Mouse (Mus musculus): ENCODE measurements around the gene Tnfrsf17.
A peak's percentile ranks its signal among the peaks of the same experiment; 100 is the strongest.
"Not testable (repeated sequence)": the region's sequence is repeated elsewhere in the genome, so short reads cannot be mapped to it uniquely, and the experiment has no call there.

The Tnfrsf17 gene

DNA sequence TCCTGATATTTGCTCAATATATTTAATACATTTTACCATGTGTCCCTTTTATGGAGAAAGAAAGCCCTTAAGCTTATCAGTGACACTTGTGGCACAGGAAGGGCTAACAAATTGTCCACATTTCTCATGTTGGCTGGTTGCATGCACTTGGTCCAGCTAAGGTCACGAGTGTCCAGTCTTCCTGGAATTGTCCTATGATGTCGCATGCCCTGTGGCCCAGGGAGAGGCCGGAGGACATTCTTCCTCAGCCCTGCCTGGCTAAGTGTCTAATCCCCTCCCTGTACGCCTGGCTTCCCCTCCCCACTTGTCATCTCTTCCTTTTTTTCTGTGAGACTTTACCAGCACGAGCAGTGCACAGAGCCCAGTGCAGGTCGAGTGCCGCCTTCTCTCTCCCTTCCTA is 38.3 kb downstream of the Tnfrsf17 start:
- DNase-seq: peak; percentile 21

- no peak for DNase-seq
These were observed 45.6 kb downstream of the Tnfrsf17 start for GRCm38 (mm10) chr16:11359173-11359572.

DNA sequence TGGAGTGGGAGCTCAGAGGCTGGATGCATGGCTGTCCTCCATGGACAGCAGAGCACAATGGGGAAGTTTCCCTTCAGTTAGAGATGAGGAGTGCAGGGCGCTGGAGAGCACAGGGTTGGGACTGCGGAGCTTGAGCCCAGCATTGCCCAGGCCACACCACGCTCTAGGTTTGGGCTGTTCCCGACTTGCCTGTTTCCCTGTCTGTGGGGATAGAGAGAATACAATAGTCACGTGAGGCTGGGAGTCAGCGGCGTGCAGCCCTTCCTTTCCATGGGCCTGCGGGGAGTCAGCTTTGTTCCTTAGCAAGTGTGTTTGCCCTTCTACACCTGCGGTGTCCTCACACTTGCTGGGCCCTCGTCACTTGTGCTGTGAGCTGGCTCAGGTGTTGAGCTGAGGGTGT is 46.3 kb downstream of the Tnfrsf17 start:
- DNase-seq: no peak

- not testable (repeated sequence) for DNase-seq
These were observed 47.0 kb downstream of the Tnfrsf17 start for GRCm38 (mm10) chr16:11360576-11360975.

DNA sequence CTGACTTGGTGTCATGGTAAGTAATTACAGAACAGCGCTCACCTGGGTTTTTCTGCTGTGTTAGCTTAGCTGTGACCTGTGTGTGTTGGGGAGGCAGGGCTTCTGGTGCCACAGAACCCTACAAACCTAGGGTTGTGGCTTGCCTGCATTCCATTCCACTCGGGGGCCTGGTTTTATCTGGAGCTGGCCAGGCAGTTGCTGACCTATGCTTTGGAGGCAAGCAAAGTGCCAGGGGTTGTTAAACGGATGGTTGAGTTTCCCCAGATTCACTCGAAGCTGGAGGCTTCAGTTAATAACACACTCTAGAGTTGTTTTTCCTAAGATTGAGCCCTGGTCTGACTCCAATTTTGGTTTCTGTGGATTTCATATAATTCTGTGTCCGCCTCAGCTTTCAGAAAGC is 52.0 kb downstream of the Tnfrsf17 start:
- no peak for DNase-seq

- no peak for DNase-seq
These were observed 53.2 kb downstream of the Tnfrsf17 start for GRCm38 (mm10) chr16:11366851-11367250.

- DNase-seq: no peak
These were observed 54.8 kb downstream of the Tnfrsf17 start for GRCm38 (mm10) chr16:11368412-11368811.

DNA sequence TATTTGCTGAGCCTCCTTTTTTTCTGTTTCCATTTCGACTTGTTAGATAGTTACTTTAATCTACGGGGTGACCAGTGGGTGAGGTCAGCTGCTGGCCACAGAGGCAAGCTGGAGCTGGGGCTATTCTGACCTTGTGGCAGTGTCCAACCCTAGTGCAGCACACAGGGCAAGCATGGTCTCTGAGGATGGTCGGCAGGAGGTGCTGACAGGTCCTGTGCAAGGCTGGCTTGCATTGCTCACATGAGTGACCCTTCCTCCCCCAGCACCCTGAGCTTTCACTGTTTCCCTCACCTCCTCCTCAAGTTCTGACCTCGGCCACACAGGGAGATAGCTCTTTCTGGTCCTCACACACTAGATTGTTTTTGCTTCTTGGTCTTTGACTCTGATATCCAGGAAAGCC is 55.5 kb downstream of the Tnfrsf17 start:
- no peak for DNase-seq

DNA sequence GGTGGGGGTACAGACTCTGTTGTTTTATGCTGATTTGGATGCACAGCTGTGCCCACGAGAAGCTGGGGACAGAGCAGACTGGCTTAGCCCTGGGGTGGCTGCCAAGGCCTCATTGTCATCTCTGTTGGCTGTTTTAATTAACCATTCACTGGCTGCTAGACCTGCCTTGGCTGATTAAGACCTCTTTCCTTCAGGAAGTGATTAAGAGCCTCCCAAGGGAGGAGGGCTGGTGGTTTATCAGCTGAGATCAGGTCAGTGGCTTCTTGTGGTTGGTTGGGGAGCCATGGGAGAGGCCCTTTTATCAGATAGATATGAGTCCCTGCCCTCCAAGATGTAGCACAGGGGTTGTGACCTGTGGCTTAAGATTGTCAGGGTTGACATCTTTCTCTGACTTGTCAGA is 56.0 kb downstream of the Tnfrsf17 start:
- DNase-seq: peak; percentile 10
